Mouse (Mus musculus) lung, postnatal 0 days (tissue): ENCODE data around the gene Smim20.

Experiments
- CTCF ChIP-seq: IDR thresholded peaks from 2 replicates; pipeline ENCODE4 v1.5.1; 2016; ENCODE audit warnings: antibody characterized with exemption, mild to moderate bottlenecking
- EP300 ChIP-seq: IDR thresholded peaks from 2 replicates; pipeline ENCODE4 v1.6.1; 2016; ENCODE audit warnings: antibody characterized with exemption, mild to moderate bottlenecking, control low read depth

GRCm38 (mm10) chr5:53282487-53282886 is 15.6 kb downstream of the Smim20 start:
- TF ChIP-seq CTCF (no peak), EP300 (no peak)
